Mouse (Mus musculus) CD4-positive, CD25-positive, alpha-beta regulatory T cell, adult 4 months (primary cell): Measurements from ENCODE around the gene Myh9. TPM values are rescaled to one million over a fixed set of nuclear protein-coding genes. Genes with fewer than 3 reads are reported as not detected.

Source experiments
- ATAC-seq: one replicate; pipeline ENCODE4 v1.8.0; 2017
- polyA plus RNA-seq, 2 experiments: library from polyadenylated mRNA; unstranded; fragments of 100-300 nt; shearing (Covaris generic); gene quantifications; one replicate each; pipeline ENCODE4 v1.2.1; 2017

The Myh9 gene
- polyA plus RNA-seq, 2 experiments from 2014 or later, result 206 to 220 TPM

DNA sequence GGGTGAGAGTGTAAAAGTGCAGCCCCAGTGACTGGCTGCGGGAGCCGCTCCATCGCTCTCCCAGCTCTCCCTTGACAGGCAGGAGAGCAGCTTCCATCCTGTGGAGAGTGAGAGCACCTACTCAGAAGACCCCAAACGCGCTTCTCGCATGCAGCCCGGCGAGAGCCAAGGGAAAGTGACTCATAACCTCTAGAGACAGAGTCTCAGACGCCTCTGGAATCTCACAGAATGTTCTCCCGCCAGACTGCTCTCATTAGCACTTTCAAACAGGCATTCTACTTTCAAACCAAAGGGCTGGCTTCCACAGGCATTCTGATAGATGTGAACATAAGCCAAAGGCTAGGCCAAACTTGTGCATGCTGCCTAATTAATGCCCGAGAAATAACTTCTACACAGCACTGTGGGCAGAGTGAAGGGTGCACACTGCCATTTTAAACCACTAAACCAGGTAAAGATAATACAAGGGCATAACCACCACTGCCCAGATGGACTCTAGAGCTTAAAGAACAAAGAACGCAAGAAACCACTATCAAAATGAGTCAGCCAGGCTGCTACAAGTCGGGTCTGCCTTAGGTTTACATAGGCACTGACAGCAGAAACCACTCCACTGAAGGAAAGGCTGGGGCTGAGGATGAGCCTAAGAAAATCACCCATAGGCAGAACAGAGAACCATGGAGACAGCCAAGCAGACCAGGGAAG lies 35.3 kb downstream of the Myh9 start:
- ATAC-seq, result no peak

DNA sequence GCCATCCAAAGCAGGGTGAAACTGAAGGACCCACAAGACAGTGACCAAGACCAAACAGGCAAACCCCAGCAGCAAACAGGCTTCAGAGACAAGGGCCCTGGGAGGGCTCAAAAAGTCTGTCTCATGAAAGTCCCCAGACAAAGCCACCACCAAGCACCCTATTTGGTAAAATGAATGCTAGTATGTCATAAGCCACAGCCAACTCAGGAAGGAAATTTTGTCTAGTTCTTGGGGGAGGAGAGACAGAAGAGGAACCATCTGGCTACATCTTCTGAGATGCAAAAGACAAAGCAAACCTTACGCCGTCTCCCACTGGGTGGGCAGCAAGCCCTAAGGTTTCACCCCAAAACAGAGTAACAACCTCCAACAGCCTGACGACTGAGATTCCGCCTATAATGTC lies 36.3 kb downstream of the Myh9 start:
- peak; percentile 58 for ATAC-seq

DNA sequence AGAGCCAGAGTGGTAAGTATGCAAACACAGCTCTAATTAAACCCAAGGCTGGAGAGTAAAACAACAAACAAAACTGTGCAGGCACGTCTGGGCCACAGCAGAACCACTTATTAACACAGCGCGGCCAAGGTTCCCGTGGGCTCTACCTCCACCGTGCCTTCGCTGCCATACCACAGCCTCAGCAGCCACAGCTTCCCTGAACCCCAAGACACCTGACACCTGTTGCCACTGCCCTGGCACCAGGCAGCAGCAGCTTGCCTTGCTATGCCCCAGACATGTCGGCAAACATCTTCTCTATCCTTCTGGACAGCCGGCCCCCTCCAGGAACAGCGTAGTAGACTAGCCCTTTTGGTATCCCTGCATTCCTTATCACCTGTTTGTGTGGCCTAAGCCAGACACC lies 37.0 kb downstream of the Myh9 start:
- no peak for ATAC-seq

DNA sequence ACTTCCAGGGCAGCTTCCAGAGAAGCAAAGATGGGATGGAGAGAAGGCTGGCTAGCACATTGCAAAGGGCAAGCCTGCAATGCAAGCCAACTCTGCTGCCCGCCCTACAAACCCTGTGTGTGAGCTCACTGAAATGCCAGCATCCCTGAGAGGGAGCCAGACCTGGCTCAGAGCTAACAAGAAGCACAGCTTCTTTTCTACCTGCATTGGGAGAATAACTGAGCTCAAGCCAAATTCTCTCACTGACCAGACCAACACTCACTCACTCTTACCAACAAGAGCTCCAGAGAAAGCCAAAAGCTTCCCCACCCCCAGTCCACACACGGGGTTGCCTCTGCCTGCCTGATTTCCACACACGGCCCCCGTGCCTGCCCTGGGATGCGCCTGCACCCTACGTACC lies 37.5 kb downstream of the Myh9 start:
- ATAC-seq, result no peak

DNA sequence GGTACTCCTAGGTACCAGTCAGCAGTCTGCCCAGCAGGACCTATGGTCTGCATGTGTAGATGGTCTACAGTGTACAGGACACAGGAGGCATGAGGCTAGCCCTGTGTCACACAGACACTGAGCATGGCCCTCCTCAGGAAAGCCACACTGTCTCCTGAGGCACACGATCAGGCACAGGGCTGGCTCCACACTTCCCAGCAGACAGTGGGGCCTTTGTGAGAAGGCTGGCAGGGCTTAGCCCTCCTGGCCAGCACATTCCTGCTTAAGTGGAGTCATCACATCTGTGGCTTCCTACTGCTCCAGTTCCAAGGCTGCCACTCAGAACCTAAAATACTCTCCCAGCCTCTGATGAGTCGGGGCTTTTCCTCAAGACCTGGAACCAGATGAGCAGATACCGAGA lies 38.2 kb downstream of the Myh9 start:
- ATAC-seq, result no peak

DNA sequence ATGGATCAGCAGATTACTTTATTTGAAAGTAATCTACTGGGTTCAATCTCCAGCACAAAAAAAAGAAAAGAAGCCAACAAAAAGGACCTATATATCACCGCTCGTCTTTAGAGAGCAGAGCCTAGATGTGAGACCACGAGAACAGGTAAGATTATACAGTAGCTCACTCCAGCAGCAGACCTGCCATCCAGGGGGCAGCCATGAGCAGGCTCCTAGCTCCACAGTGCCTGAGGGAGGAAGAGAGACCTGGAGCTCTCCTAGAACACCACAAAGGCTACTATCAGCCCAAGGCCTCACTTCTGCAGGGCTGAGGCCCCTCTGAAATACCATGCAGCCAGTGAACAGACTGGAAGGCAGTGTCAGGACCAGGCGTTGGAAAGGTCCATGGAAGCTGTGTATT lies 39.0 kb downstream of the Myh9 start:
- no peak for ATAC-seq

DNA sequence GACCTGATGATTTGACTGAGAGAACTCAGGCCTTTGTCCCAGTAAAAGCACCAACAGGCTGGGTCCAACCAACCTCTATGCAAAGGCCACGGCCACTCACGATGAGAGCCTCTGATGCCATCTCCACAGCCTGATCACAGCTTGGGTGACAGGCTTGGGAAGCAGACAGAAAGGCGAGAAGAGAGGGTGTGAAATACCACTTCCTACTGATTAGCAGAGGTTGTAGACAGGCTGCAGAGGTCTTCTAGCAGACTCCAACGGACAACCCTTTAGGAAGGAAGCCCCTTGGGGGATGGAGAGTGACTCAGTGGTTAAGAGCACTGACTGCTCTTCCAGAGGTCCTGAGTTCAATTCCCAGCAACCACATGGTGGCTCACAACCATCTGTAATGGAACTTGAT lies 40.8 kb downstream of the Myh9 start:
- peak; percentile 5 for ATAC-seq

DNA sequence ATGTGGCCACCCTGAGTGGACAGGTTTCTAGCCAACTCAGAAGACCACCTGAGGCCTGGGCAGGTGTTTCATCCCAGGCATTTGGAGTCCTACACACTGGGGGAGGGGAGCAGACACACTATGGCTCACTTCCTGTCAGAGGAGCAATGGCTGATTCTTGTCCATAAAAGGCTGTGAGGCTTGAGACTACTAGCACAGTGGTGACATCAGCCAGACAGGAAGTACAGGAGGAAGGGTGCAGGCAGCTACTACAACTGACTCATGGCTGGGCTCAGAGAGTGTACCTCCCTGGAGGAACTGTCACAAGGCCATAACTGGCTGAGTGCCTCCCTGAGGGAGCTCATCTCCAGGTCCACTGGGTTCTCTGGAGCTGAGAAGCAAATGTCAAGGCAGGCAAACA lies 41.5 kb downstream of the Myh9 start:
- ATAC-seq, result peak; percentile 85

DNA sequence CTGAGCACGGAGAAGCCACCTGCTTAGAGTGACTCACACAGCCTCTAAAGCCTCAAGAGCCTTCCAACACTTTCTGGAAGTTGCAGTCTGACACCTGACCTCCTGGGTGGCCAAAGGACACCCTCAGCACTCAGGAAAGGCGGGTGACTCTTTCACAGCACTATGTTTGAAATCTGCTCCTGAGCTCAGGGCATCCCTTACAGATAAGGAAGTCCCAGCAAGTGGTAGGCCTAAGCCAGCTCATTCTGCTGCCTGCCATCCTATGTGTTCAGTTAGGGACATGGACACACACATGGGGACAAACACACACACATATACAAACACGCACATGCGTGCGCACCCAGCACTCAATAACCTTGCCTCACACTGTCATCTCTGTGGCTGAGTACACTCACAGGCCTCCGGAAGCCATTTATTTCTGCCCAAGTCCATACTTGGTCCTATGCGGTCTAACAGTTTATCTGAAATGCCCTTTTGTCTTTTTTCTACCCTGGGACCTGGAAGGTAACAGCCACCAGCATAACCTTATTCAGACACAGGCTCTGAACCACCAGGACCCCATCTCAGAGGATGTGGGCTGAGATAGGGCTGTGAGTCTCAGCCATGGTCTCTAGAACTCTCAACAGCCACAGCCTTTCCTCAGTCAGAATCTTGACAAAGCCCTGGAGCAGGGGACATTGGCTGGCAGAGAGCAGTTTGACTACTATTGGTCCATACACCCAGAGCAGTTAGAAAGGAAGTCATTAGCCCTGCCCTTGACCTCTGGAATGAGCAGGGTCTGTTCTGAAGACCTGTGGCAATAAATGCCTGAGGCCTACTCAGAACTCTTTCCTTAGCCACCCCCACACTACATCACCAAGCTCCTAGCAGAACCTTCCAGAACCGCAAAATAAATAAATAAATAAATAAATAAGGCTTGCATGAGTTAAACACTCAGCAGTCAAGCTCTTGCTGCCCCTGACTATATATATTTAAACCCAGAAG lies 42.2 kb downstream of the Myh9 start:
- ATAC-seq, result peak; percentile 5

DNA sequence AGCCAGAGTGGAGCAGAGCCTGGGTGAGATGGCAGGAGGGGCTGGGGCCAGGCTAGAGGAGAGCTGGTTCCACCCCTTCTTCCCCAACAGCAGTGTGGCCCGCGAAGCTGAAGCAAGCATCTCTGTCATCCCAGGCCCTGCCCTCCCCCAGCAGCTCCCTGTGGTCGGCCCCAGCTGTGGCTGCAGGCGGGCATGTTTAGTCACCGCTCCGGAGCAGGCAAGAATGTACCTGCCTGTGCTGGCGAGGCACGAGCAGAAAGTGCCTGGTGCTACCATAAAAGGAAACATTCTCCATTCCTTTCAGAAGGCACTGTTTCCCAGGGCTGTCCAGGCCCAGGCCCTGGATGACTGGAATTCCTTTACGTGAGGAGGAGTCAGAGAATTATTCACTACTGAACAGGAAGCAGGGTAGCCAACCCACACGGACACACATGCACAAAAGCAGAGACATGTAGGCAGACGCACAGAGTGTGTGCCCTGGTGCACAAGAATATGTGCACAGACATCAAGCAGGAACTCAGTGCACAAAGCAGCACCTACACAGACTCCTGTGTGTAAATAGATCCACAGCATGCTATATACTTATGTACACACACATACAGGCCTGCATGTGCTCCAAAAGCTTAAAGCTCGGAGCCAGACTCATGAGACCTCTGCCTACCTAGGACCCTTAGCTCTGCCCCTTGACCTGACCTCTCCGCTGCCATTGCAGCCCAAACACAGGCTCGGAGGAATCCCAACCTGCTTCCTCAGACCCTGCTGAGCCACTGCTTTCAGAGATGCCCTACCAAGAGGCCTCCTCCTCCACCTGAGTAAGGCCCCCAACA lies 43.1 kb downstream of the Myh9 start:
- peak; percentile 40 for ATAC-seq

DNA sequence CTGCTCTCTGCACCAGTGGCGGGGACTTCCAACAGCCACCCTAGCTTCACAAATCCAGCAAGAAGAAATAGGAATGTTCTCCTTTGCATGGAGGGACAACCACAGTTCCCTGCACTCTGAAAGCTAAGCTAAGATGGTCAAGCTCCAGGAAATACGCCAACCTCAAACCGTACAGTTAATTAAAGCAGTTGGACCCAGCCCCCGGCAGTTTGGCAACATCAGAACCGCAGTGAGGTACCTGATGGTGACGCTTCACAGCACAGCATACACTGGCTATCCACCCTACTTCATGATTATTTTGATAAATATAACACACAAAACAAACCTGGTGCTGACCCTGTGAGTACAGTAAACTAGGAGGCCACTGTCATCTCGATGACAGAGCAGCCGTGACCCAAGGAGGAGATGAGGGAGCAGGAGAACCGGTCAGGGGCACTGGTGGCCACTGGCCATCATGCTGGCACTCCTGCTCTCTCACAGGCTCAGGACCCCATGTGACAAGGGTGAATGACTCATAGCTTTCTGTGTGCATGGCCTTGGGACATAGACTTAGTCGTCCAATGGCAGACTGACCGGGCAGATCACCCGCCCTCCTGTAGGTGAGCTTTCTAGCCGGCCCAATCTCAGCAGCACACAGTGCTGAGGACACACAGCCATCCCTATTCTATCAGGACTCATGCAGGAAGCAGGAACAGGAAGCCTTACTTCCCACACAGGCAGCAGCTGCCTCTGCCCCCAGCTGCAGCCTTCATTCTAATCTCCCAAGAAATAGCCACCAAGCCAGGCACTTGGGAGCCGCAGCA lies 44.2 kb downstream of the Myh9 start:
- no peak for ATAC-seq

DNA sequence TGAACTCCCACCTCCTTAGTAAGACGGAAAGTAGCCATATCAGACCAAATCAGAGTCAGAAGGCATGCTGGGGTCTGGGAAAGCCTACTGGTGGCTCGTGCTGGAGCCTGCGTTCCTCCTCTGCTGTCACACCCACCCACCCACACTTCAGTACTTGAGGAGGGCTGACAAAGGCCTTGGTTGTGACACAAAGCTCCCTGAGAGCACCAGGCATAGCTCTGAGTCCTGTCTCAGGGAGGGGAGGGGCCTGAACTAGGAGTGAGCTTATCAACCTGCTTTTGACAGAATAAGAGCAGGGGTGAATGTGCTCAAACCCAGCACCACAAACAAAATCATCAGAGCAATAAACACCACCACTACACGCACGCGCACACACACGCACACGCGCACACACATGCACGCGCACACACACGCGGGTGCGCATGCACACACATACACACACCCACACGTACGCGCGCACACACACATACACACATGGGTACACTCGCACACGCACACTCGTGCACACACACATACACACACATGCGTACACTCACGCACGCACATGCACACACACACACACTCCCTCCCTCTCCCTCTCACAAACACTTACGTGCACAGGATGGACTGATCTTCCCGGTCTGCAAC lies 45.5 kb downstream of the Myh9 start:
- no peak for ATAC-seq

DNA sequence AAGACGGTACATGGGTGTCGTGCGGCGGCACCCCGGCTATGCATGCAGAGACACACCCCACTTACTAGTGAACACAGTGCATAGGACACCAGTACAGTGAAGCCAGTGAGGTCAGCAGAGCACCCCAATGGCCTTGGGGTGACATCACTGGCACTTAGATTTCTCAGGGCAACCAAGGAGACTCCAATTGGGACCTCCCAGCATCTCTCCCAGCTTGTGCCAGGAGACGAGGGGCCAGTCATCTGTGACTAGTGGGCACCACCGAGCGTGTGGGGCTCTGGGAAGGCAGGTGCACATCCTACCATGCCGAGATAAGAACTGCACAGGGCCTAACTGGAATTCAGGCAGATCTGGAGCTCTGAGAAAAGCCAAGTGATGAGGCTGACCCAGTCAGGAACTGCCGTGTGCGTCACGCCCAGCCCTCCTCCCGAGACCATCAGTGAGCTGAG lies 47.0 kb downstream of the Myh9 start:
- no peak for ATAC-seq

DNA sequence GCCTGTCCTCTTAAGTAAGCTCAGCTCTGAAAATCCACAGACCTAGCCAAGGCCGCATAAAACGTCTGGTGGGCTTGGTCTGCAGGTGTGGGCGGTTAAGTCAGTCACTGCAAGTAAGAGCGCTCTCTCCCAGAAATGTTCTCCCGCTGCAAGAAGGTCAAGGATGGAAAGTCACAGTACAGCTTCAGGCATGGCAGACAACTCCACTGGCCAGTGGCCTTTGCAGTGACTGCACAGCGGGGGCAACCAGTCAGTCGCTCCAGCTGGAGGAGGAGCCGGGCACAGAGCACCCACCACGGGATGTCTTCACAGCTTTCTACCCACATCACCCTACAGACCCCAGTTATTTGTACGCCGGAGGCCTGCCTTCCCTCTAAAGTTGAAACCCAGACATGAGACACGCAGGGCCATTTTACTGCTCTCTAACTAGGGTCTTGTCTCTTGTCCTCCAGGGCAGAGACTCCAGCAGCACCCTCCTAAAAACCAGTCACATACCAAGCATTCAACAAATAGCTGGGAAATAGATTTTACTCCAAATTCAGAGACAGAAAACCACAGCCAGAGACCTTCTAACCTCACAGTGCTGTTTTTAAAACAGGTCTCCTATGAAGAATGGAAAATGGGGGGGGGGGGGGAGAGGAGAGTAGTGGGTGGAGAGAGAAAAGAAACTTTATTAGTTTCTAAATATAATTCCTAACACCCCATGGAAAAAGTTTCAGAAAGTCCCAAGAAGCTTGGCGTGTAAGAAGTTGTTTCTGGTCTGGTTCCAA lies 47.7 kb downstream of the Myh9 start:
- no peak for ATAC-seq

DNA sequence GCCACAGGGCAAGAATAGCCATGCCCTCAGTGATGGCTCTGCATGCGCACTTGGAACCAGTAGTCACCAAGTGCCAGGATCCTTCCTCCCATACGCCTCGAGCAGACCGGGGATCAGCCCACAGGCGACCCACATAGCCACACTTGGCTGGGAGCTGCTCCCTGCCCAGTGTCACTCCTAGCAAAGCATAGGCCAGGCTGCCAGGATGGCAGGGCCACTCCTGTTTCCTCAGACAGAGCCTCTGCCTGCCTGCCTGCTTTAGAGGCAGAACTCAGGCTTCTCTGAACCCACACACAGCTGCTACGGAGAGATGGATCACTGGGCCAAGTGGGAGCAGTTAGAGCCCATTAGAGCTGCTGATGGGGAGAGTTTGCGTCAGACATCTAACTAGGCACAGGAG lies 48.4 kb downstream of the Myh9 start:
- no peak for ATAC-seq

DNA sequence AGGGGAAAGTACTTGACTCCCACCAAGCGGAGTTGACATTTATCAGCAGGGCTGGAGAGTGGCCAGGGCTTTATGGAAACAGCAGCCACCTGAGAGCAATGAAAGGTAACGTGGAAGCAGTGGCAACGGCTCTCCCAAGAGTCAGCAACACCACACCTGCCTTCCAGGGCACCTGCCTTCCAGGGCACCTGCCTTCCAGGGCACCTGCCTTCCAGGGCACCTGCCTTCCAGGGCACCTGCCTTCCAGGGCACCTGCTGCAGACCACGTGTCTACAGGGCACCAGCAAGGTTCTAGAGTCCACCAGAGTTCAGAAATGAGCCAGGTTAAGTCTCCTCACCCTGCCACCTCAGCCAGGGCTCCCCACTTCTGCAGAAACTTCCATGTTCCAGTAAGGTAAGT lies 48.9 kb downstream of the Myh9 start:
- no peak for ATAC-seq

DNA sequence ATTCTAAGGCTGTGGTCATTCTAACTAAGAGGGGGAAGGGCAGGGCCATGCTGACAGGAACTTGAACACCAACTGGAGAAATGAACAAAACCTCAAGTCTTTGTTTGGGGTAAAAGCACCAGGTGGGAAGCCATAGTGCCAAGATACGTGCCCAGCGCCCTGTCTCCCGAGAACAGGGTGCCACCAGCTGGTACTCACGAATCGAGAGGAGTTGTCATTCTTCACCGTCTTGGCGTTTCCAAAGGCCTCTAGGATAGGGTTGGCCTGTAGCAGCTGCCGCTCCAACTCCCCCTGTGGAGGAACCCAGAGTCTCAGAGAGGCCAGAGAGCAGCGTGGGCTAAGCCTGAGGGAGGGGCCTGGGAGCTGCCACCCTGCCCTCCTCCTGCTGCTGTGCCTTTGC lies 49.9 kb downstream of the Myh9 start:
- no peak for ATAC-seq

DNA sequence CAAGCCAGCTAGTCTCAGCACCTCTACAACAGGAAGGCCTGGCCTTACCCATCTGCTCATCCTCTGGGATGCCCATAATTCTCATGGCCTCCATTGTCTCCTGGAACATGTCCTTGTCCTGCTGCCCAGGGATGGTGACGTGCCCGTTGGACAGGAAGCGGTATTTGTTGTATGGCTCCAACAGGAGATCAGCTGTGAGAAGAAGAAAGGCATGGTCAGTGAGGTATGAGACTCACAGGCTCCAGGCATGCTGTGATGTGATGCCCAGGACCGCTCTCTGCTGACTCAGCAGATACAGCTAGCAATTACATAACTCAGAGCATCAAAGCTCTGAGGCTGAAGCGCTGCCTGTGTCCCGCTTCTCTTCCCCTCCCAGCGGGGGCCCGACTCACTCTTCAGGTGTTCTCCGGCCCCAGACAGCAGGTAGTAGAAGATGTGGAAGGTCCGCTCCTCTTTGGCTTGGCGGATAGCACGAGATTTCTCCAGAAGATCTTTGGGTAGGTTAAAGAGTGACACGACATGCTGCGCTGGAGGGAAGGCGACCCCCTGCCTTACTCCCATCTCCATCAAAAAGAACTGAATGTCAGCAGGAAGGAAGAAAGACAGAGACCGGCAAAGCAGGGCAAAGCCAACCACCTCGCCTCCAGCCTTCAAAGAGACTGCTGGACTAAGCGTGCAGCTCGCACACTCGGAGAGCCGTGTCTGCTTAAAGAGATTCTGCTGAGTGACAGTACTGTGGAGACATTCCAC lies 51.1 kb downstream of the Myh9 start:
- ATAC-seq, result no peak

DNA sequence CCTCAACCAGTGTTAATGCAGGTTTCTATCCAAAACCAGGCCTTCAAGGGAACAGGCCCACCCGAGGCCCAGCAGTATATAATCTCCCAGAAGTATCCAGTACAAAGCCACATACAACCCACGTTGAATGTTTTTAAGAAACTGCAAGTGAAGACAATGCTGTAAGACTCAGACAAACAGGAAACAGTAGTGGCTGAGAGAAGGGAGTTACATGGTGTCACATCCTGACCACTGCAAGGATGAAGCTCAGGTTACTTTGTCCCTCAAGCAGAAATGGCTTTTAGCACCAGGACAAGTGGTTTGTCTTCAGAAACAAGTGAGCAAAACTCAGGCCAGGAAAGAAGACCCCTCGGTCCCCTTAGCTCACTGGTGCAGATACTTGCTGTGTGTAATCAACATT lies 52.8 kb downstream of the Myh9 start:
- peak; percentile 79 for ATAC-seq

DNA sequence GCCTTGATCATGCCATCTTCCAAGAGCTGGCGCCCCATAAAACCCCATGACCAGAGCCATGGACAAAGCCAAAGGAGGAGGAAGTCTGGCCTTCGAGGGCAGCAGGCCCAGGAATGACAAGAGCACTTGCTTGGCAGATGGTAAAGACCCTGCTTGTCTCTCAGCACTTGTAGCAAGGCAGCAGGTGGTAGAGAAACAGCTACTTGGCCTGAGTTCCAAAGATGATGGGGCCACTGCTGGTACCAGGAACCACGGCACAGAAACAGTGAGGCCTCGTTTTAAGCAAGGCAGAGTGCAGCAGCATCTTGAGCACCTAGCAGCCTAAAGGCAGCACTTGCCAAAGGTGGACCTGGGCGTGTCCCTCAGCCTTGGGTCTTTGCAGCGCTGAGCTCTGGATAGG lies 53.6 kb downstream of the Myh9 start:
- ATAC-seq, result no peak
